Mouse (Mus musculus) bone marrow macrophage, adult 2 months (primary cell): ENCODE measurements around the gene Slc2a3.

ENCODE experiments used
- CTCF ChIP-seq: IDR thresholded peaks from 2 replicates; pipeline ENCODE4 v1.5.1; 2012; ENCODE audit warnings: low read depth, mild to moderate bottlenecking, low read length, moderate library complexity
- POLR2A ChIP-seq: IDR thresholded peaks from 2 replicates; pipeline ENCODE4 v1.6.1; 2012; ENCODE audit warnings: mild to moderate bottlenecking, low read depth, low read length, borderline replicate concordance

DNA sequence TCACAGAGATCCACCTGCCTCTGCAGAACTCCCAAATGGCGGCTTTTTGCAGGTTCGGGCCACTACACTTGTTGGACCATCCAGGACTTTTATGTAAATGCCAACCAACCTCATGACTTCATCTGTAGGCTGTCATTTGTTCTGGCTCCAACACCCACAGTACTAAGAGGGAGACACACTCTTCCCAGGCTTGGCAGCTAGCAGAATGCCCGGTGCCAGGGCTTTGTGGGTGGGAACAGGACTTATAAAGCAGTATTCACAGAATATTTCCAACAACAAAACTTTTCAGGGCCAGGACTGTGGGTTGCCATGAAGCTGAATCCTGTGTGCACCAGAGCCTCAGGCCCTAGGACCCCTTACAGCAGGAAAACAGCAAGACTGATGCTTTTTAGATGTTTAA, 118.8 kb downstream of the Slc2a3 start:
- TF ChIP-seq POLR2A (no peak), CTCF (no peak)
